Comparison of ENCODE assay signal across 8 mouse cellular contexts in genomic region chr3:84220748-84221147, GRCm38 (mm10). TPM values are rescaled to one million over a fixed set of nuclear protein-coding genes. Genes with fewer than 3 reads are reported as not detected.
DNase-seq lines count a peak whose midpoint lies in the region; ATAC-seq lines count a peak whose summit lies in the region.
"Had no signal": no experiment of that assay in that cellular context is flagged by ENCODE, and none has a peak within 500 bp of the region (broad histone marks: within the 10 kb centered on the region; RNA-seq: fewer than 3 reads in every experiment).

No protein-coding gene starts in this region.

- no peaks in the 10 kb centered on the region for H3K9me3 ChIP-seq in hindbrain, embryonic 16.5 days (ENCODE audit: control insufficient read depth, low read length)

- H3K4me1 ChIP-seq in hindbrain, embryonic 16.5 days (ENCODE audit: control insufficient read depth, insufficient read depth, low read depth, low read length): peaks cover 34% of the 10 kb centered on the region

- H3K27me3 ChIP-seq in hindbrain, embryonic 16.5 days (replicated peaks; ENCODE audit: control insufficient read depth, insufficient read depth, low read length): no peaks in the 10 kb centered on the region

- ATAC-seq in activated CD4-positive, CD25-positive, alpha-beta regulatory T cell, adult 4 months: peak; percentile 76
- ATAC-seq in hindbrain, embryonic 16.5 days: peak; percentile 89

- peak overlapping the region; percentile 55 for H3K4me3 ChIP-seq in hindbrain, embryonic 16.5 days (ENCODE audit: low read length)
- H3K4me3 ChIP-seq in macrophage (ENCODE audit: inconsistent target): peak overlapping the region; percentile 45

- WGBS in hindbrain, embryonic 16.5 days: 0% methylated on average over 11 of the region's 11 CpGs
- 6% methylated on average over 11 of the region's 11 CpGs for WGBS in macrophage (ENCODE audit: missing documents)

- no peaks in the 10 kb centered on the region for H3K36me3 ChIP-seq in hindbrain, embryonic 16.5 days (ENCODE audit: control insufficient read depth, insufficient read depth, low read length)
- H3K36me3 ChIP-seq in macrophage (ENCODE audit: inconsistent target): no peaks in the 10 kb centered on the region

- peak; percentile 81 to 85 for DNase-seq in cerebellum, postnatal 14 days
- DNase-seq in gastrocnemius, adult 18-20 months (ENCODE audit: low spot score): peak; percentile 43
- peak; percentile 65 to 84 for DNase-seq in left cerebral cortex, adult 9 months (ENCODE audit: low spot score in 2 of 2)
- peak; percentile 75 for DNase-seq in right cerebral cortex, postnatal 14 days

- peak overlapping the region; percentile 63 for H3K4me2 ChIP-seq in hindbrain, embryonic 16.5 days (ENCODE audit: low read length)

- peak overlapping the region; percentile 88 for H3K27ac ChIP-seq in hindbrain, embryonic 16.5 days (ENCODE audit: low read depth, low read length)
- H3K27ac ChIP-seq in macrophage: peak overlapping the region; percentile 8; the same call in 1 of the 2 replicates

- peak overlapping the region; percentile 66 for H3K9ac ChIP-seq in hindbrain, embryonic 16.5 days (ENCODE audit: low read depth, low read length)

- H3K79me2 ChIP-seq in macrophage (ENCODE audit: inconsistent target): no peaks in the 10 kb centered on the region

RNA-seq across cellular contexts. Expression of gene Gm6525, which starts 46.8 kb away (rescaled TPM):
- not detected for polyA plus RNA-seq in activated CD4-positive, CD25-positive, alpha-beta regulatory T cell, adult 4 months (2017; shearing (Covaris generic))
- not detected for total RNA-seq in gastrocnemius, adult 18-20 months (2021)
- polyA plus RNA-seq in hindbrain, embryonic 16.5 days (2015; fragmentation: Nextera tagmentation; extraction: Ambion mirVana): 1.6 and 1.8 TPM in 2 replicates
- not detected for total RNA-seq in macrophage (2018; cell fraction: chromatin; rRNA removed)
- total RNA-seq in macrophage (2018; cell fraction: cytosol; rRNA removed): not detected
- total RNA-seq in macrophage (2018; cell fraction: nucleus; rRNA removed): not detected
- not detected in 3 replicates for polyA plus RNA-seq in macrophage (2018)
- total RNA-seq: hematopoietic stem cell, adult 5-6 weeks had no signal

Comparison
In these comparisons a context has a peak if more than half of its experiments do, and no peak if none do; other contexts are left out.
1. Peak in every context shown above with its lines: DNase-seq, ATAC-seq, H3K4me3 ChIP-seq and H3K27ac ChIP-seq.